Mouse (Mus musculus) MEL (cell line): ENCODE data around the gene Napepld. TPM values are rescaled to one million over a fixed set of nuclear protein-coding genes. Genes with fewer than 3 reads are reported as not detected.

Experiments used
- DNase-seq: peaks from one replicate; pipeline ENCODE4 v3.0.0; 2011; ENCODE audit warnings: low read depth, low spot score
- H3K27ac ChIP-seq: 2 replicates; pipeline ENCODE4 v1.5.1; 2012; ENCODE audit warnings: low read depth, mild to moderate bottlenecking, control low read depth, low read length, moderate library complexity; ENCODE audit not compliant: control insufficient read depth
- H3K27me3 ChIP-seq, 2 experiments: fragments of 150-350 bp in 1 of 2; sonication (generic) in 1 of 2; 2 replicates each; pipeline ENCODE4 v1.6.1; 2012; ENCODE audit warnings: low read length in 2 of 2, mild to moderate bottlenecking in 2 of 2, improper control_type of control experiment in 1 of 2, moderate library complexity in 1 of 2; ENCODE audit not compliant: insufficient read depth in 2 of 2, control insufficient read depth in 1 of 2
- H3K36me3 ChIP-seq, 2 experiments: 2 replicates each; pipeline ENCODE4 v1.6.1; 2012 to 2014; ENCODE audit warnings: low read length in 2 of 2, improper control_type of control experiment in 1 of 2, inconsistent platforms in 1 of 2, mild to moderate bottlenecking in 1 of 2; ENCODE audit not compliant: insufficient read depth in 2 of 2, control insufficient read depth in 1 of 2
- H3K4me1 ChIP-seq, 2 experiments: fragments of 150-350 bp in 1 of 2; sonication (generic) in 1 of 2; 2 replicates each; pipeline ENCODE4 v1.6.1; 2012; ENCODE audit warnings: low read length in 2 of 2, improper control_type of control experiment in 1 of 2, mild to moderate bottlenecking in 1 of 2; ENCODE audit not compliant: insufficient read depth in 2 of 2, control insufficient read depth in 1 of 2
- H3K4me3 ChIP-seq, 2 experiments: fragments of 150-350 bp in 1 of 2; sonication (generic) in 1 of 2; 2 replicates each; pipeline ENCODE4 v1.5.1; 2012; ENCODE audit warnings: low read depth in 2 of 2, low read length in 2 of 2, mild to moderate bottlenecking in 2 of 2, moderate library complexity in 2 of 2, control low read depth in 1 of 2, improper control_type of control experiment in 1 of 2; ENCODE audit not compliant: control insufficient read depth in 1 of 2, insufficient read depth in 1 of 2
- H3K79me2 ChIP-seq: 2 replicates; pipeline ENCODE4 v1.6.1; 2012; ENCODE audit warnings: mild to moderate bottlenecking, low read length, moderate library complexity; ENCODE audit not compliant: control insufficient read depth, poor library complexity, insufficient read depth
- H3K9ac ChIP-seq: 2 replicates; pipeline ENCODE4 v1.6.1; 2012; ENCODE audit warnings: low read depth, mild to moderate bottlenecking, control low read depth, low read length, moderate library complexity; ENCODE audit not compliant: control insufficient read depth, poor library complexity, severe bottlenecking
- H3K9me3 ChIP-seq: fragments of 150-350 bp; sonication (generic); replicated peaks from 2 replicates; pipeline ENCODE4 v1.6.1; 2012; ENCODE audit warnings: mild to moderate bottlenecking, low read length, improper control_type of control experiment, moderate library complexity; ENCODE audit not compliant: insufficient read depth
- BHLHE40 ChIP-seq: IDR thresholded peaks from 2 replicates; pipeline ENCODE4 v1.6.1; 2012; ENCODE audit warnings: low read depth, mild to moderate bottlenecking, inconsistent platforms, low read length, improper control_type of control experiment, borderline replicate concordance
- CHD1 ChIP-seq: IDR thresholded peaks from 2 replicates; pipeline ENCODE4 v1.6.1; 2012; ENCODE audit warnings: low read depth, mild to moderate bottlenecking, inconsistent platforms, low read length, improper control_type of control experiment
- CHD2 ChIP-seq: IDR thresholded peaks from 2 replicates; pipeline ENCODE4 v1.6.1; 2011; ENCODE audit warnings: low read length, improper control_type of control experiment
- CTCF ChIP-seq, 3 experiments: IDR thresholded peaks in 2 of 3; conservative IDR thresholded peaks in 1 of 3; 2 replicates each; pipeline ENCODE4 v1.5.1; 2011 to 2012; ENCODE audit warnings: low read length in 3 of 3, low read depth in 2 of 3, mild to moderate bottlenecking in 2 of 3, improper control_type of control experiment in 1 of 3, inconsistent platforms in 1 of 3, mixed read lengths in 1 of 3, moderate library complexity in 1 of 3; ENCODE audit not compliant: control insufficient read depth in 1 of 3, insufficient read depth in 1 of 3, poor library complexity in 1 of 3, severe bottlenecking in 1 of 3
- ELF1 ChIP-seq: IDR thresholded peaks from 2 replicates; pipeline ENCODE4 v1.6.1; 2014; ENCODE audit warnings: low read depth, mild to moderate bottlenecking, inconsistent platforms, low read length, improper control_type of control experiment, moderate library complexity
- EP300 ChIP-seq, 2 experiments: IDR thresholded peaks; 2 replicates each; pipeline ENCODE4 v1.6.1; 2011; ENCODE audit warnings: improper control_type of control experiment in 2 of 2, low read length in 2 of 2, low read depth in 1 of 2, mild to moderate bottlenecking in 1 of 2
- GABPA ChIP-seq: IDR thresholded peaks from 2 replicates; pipeline ENCODE4 v1.6.1; 2012; ENCODE audit warnings: low read depth, mild to moderate bottlenecking, inconsistent platforms, low read length, improper control_type of control experiment, moderate library complexity
- GATA1 ChIP-seq: IDR thresholded peaks from 2 replicates; pipeline ENCODE4 v1.6.1; 2011; ENCODE audit warnings: low read depth, low read length, improper control_type of control experiment
- HCFC1 ChIP-seq: IDR thresholded peaks from 2 replicates; pipeline ENCODE4 v1.6.1; 2012; ENCODE audit warnings: low read depth, mild to moderate bottlenecking, inconsistent platforms, low read length, improper control_type of control experiment, moderate library complexity
- JUND ChIP-seq: IDR thresholded peaks from 2 replicates; pipeline ENCODE4 v1.6.1; 2011; ENCODE audit warnings: low read depth, mild to moderate bottlenecking, improper control_type of control experiment, low read length
- KAT2A ChIP-seq: conservative IDR thresholded peaks from 2 replicates; pipeline ENCODE4 v1.6.1; 2012; ENCODE audit warnings: low read depth, low read length, improper control_type of control experiment, inconsistent platforms
- MAX ChIP-seq: IDR thresholded peaks from 2 replicates; pipeline ENCODE4 v1.6.1; 2011; ENCODE audit warnings: low read length, improper control_type of control experiment
- MAZ ChIP-seq: IDR thresholded peaks from 2 replicates; pipeline ENCODE4 v1.6.1; 2012; ENCODE audit warnings: low read depth, mild to moderate bottlenecking, inconsistent platforms, low read length, improper control_type of control experiment
- MXI1 ChIP-seq: IDR thresholded peaks from 2 replicates; pipeline ENCODE4 v1.6.1; 2011; ENCODE audit warnings: mild to moderate bottlenecking, low read depth, low read length, improper control_type of control experiment
- NELFE ChIP-seq: IDR thresholded peaks from 2 replicates; pipeline ENCODE4 v1.6.1; 2011; ENCODE audit warnings: low read depth, low read length, improper control_type of control experiment
- POLR2A ChIP-seq, 2 experiments: IDR thresholded peaks; 2 replicates each; pipeline ENCODE4 v1.6.1; 2011 to 2012; ENCODE audit warnings: low read length in 2 of 2, mild to moderate bottlenecking in 2 of 2, control low read depth in 1 of 2, improper control_type of control experiment in 1 of 2, low read depth in 1 of 2, moderate library complexity in 1 of 2; ENCODE audit not compliant: control insufficient read depth in 1 of 2, insufficient read depth in 1 of 2, poor library complexity in 1 of 2
- POLR2AphosphoS5 ChIP-seq: IDR thresholded peaks from 2 replicates; pipeline ENCODE4 v1.6.1; 2012; ENCODE audit warnings: low read depth, borderline replicate concordance, mild to moderate bottlenecking, inconsistent platforms, low read length, moderate library complexity, mixed read lengths
- RAD21 ChIP-seq: IDR thresholded peaks from 2 replicates; pipeline ENCODE4 v1.6.1; 2011; ENCODE audit warnings: mild to moderate bottlenecking, low read depth, low read length, improper control_type of control experiment
- RCOR1 ChIP-seq: IDR thresholded peaks from 2 replicates; pipeline ENCODE4 v1.6.1; 2012; ENCODE audit warnings: low read depth, mild to moderate bottlenecking, inconsistent platforms, low read length, improper control_type of control experiment
- SIN3A ChIP-seq: IDR thresholded peaks from 2 replicates; pipeline ENCODE4 v1.6.1; 2012; ENCODE audit warnings: low read length, improper control_type of control experiment, inconsistent platforms
- TBP ChIP-seq: IDR thresholded peaks from 2 replicates; pipeline ENCODE4 v1.8.0; 2011; ENCODE audit warnings: low read depth, low read length, improper control_type of control experiment
- TCF12 ChIP-seq: IDR thresholded peaks from 2 replicates; pipeline ENCODE4 v1.6.1; 2014; ENCODE audit warnings: low read depth, mild to moderate bottlenecking, inconsistent platforms, low read length, improper control_type of control experiment, moderate library complexity
- UBTF ChIP-seq: IDR thresholded peaks from 2 replicates; pipeline ENCODE4 v1.6.1; 2012; ENCODE audit warnings: low read depth, mild to moderate bottlenecking, inconsistent platforms, low read length, improper control_type of control experiment, moderate library complexity, borderline replicate concordance; ENCODE audit not compliant: insufficient read depth
- ZKSCAN1 ChIP-seq: IDR thresholded peaks from 2 replicates; pipeline ENCODE4 v1.6.1; 2012; ENCODE audit warnings: low read depth, mild to moderate bottlenecking, inconsistent platforms, low read length, improper control_type of control experiment, moderate library complexity
- polyA plus RNA-seq, 2 experiments: library from polyadenylated mRNA; stranded (reverse) in 1 of 2; unstranded in 1 of 2; fragments of >175 nt in 1 of 2; fragments of >200 nt in 1 of 2; gene quantifications; 2 replicates each; pipeline versions ENCODE4 v1.2.1 to v1.2.4; 2012; ENCODE audit warnings: low replicate concordance in 2 of 2, low read depth in 1 of 2; ENCODE audit not compliant: insufficient read length in 2 of 2, insufficient read depth in 1 of 2, missing spikeins in 1 of 2
- total RNA-seq: library from RNA; depleted of rRNA; stranded (reverse); fragments of 300-350 nt; gene quantifications from 2 replicates; pipeline ENCODE4 v1.2.3, GENCODE M21; 2012

The Napepld gene
- total and polyA plus RNA-seq, 3 experiments, result 1.5 to 3.0 TPM; not detected in 1

DNA sequence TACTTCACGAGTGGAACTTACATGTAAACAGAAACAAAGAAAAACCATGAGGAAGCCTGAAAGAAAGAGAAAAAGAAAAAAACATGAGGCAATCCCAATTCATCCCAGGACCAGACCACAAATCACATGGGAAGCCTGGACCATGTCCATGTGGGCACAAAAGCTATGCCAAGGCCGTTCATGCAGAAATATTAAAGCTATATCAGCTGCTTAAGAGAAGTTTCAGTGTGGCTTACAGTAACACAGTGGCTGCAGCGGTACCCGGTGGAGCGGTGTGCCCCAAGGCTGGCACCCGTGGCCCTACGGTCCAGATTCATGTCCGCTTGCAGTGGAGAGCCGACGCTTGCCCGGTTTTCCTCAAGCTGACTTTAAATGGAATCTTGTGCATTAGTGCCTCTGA lies 38.1 kb downstream of the Napepld start:
- DNase-seq, result no peak
- H3K9me3 ChIP-seq, result no peaks in the 10 kb centered on the region
- H3K4me1 ChIP-seq, result no peaks in the 10 kb centered on the region
- H3K9ac ChIP-seq, result no peak overlapping the region
- no peak overlapping the region for H3K27ac ChIP-seq
- no peak overlapping the region for H3K4me3 ChIP-seq
- no peak for TF ChIP-seq POLR2A (IDR thresholded peaks at IDR 0.05; ENCODE audit: control insufficient read depth in 1 of 2, insufficient read depth in 1 of 2, low read depth in 1 of 2, low read length in 2 of 2, poor library complexity in 1 of 2)
- H3K36me3 ChIP-seq, result peaks cover 0 to 2% of the 10 kb centered on the region in 2 experiments; a peak in 2 of 4 replicates
- H3K27me3 ChIP-seq, result no peaks in the 10 kb centered on the region
- no peaks in the 10 kb centered on the region for H3K79me2 ChIP-seq

DNA sequence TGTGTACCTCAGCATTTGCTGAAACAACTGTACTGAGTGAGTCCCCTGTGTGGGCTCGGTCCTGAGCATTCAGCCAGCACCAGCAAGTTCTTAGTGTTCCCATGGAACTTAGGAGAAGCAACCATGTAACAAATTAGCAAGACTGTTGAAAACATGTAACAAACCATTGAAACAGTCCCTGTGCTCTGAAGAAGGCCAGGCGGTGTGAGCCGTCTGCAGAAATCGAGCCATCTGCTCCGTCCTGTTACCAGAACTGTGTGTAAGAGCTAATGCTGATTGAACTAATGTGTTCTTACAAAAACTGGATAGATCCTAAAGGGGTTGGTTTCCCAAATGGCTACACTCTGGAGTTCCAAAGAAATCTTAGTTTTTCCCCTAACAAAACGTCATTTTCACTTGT lies 40.3 kb downstream of the Napepld start:
- no peaks in the 10 kb centered on the region for H3K4me1 ChIP-seq
- no peak for DNase-seq
- no peaks in the 10 kb centered on the region for H3K79me2 ChIP-seq
- H3K9ac ChIP-seq, result no peak overlapping the region
- no peak for TF ChIP-seq JUND
- no peak for TF ChIP-seq HCFC1
- no peak for TF ChIP-seq GATA1
- TF ChIP-seq ZKSCAN1, result no peak
- TF ChIP-seq MAZ, result no peak
- no peak for TF ChIP-seq SIN3A
- TF ChIP-seq MAX, result no peak
- no peak for TF ChIP-seq BHLHE40
- no peak for TF ChIP-seq NELFE
- TF ChIP-seq GABPA, result no peak
- no peak for TF ChIP-seq KAT2A
- TF ChIP-seq TCF12, result no peak
- no peak overlapping the region for H3K4me3 ChIP-seq
- H3K27me3 ChIP-seq, result no peaks in the 10 kb centered on the region
- H3K36me3 ChIP-seq, result peaks cover 0 to 2% of the 10 kb centered on the region in 2 experiments; a peak in 2 of 4 replicates
- H3K9me3 ChIP-seq, result no peaks in the 10 kb centered on the region
- no peak overlapping the region for H3K27ac ChIP-seq

DNA sequence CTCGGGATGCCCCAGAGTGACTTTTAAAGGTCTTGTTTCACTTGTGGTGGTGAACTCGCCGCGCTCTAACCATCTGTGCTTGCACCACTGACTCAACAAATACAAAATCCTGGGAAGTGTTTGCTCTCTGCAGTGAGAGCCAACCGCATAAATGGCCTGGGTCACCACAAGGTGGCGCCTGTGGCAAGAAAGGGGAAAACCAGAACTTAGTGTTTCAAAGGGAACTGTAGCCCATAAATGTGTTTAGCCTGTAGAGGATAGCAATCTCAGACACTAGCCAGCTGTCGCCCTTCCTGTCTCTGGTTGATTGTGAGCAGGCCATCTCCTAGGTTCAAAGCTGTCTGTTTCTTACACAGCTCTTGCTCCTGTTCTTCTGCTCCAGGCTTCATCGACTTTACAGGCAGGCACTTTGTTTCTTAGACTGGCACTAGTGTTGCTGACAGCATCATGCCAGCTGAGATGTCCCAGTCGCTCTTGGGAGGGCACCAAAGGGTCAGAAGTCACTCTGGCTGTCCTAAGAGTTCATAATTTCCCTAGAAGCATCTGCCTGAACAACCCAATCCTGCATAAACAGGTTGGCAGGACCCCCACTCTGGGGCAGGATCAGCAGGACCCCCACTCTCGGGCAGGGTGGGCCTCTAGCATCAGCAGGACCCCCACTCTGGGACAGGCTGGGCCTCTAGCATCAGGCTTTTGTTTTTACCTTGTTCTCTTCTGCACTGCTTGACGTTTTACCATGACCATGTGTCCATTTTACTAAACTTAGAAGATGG lies 42.4 kb downstream of the Napepld start:
- Histone ChIP-seq H3K9me3 (no peaks in the 10 kb centered on the region), H3K4me3 (no peak overlapping the region), H3K79me2 (no peaks in the 10 kb centered on the region), H3K27ac (no peak overlapping the region), H3K4me1 (no peaks in the 10 kb centered on the region), H3K9ac (no peak overlapping the region), H3K36me3 (peaks cover 0 to 4% of the 10 kb centered on the region in 2 experiments; a peak in 2 of 4 replicates), H3K27me3 (no peaks in the 10 kb centered on the region)
- peak; percentile 85 for DNase-seq
- TF ChIP-seq CHD1 (no peak), RAD21 (peak; percentile 85), POLR2AphosphoS5 (no peak), GABPA (no peak), GATA1 (no peak), MXI1 (no peak), MAX (no peak), TBP (no peak), CTCF (IDR thresholded peaks at IDR 0.05 in 2 of 3, conservative IDR thresholded peaks at IDR 0.05 in 1 of 3; ENCODE audit: control insufficient read depth in 1 of 3, insufficient read depth in 1 of 3, low read depth in 2 of 3, low read length in 3 of 3, poor library complexity in 1 of 3, severe bottlenecking in 1 of 3) (peak; percentile 91 to 98 (median 95)), BHLHE40 (no peak), ELF1 (no peak), JUND (no peak), RCOR1 (no peak), KAT2A (no peak), MAZ (no peak), CHD2 (no peak), NELFE (no peak), TCF12 (no peak), EP300 (IDR thresholded peaks at IDR 0.05; ENCODE audit: low read depth in 1 of 2, low read length in 2 of 2) (no peak), POLR2A (IDR thresholded peaks at IDR 0.05; ENCODE audit: control insufficient read depth in 1 of 2, insufficient read depth in 1 of 2, low read depth in 1 of 2, low read length in 2 of 2, poor library complexity in 1 of 2) (no peak), UBTF (no peak)
